Mouse (Mus musculus): ENCODE measurements around the gene Prune1. TPM values are rescaled to one million over a fixed set of nuclear protein-coding genes. Genes with fewer than 3 reads are reported as not detected.

Gene Prune1
- polyA plus RNA-seq, 1 experiment from 2014 or later: 14.5 TPM

- H3K27ac ChIP-seq (ENCODE audit: low read length): no peak overlapping the region
- no peaks in the 10 kb centered on the region for H3K4me1 ChIP-seq (ENCODE audit: insufficient read depth, low read depth, low read length)
- no peak overlapping the region for H3K4me3 ChIP-seq (ENCODE audit: low read depth, low read length)
- H3K4me2 ChIP-seq (replicated peaks; ENCODE audit: low read depth, low read length): no peak overlapping the region
- H3K9ac ChIP-seq (replicated peaks; ENCODE audit: low read depth): no peak overlapping the region
- 64% methylated on average over 2 of the region's 2 CpGs for WGBS
- TF ChIP-seq CTCF (IDR thresholded peaks at IDR 0.05): no peak
- TF ChIP-seq EP300 (IDR thresholded peaks at IDR 0.05): no peak
- H3K9me3 ChIP-seq (ENCODE audit: low read length): no peaks in the 10 kb centered on the region
- H3K36me3 ChIP-seq (ENCODE audit: insufficient read depth, low read length): no peaks in the 10 kb centered on the region
- ATAC-seq (no peak), DNase-seq (ENCODE audit: low spot score) (no peak)
- no peaks in the 10 kb centered on the region for H3K27me3 ChIP-seq (replicated peaks; ENCODE audit: insufficient read depth, low read length)
Measured at GRCm38 (mm10) chr3:95243086-95243485, 38.8 kb downstream of the Prune1 start.

GRCm38 (mm10) chr3:95241498-95241897, 40.4 kb downstream of the Prune1 start, which contains the start of gene Gm128:
TSS of gene Gm128 (minus strand) at chr3:95241598.
- Histone ChIP-seq H3K27me3 (replicated peaks; ENCODE audit: insufficient read depth, low read length) (no peaks in the 10 kb centered on the region), H3K9ac (replicated peaks; ENCODE audit: low read depth) (no peak within 1 kb of the TSS), H3K4me1 (ENCODE audit: insufficient read depth, low read depth, low read length) (no peaks in the 10 kb centered on the region), H3K27ac (ENCODE audit: low read length) (no peak within 1 kb of the TSS), H3K4me2 (replicated peaks; ENCODE audit: low read depth, low read length) (0 out of 2 replicates have a peak within 1 kb of the TSS, but pooled peaks have one; percentile 22), H3K4me3 (ENCODE audit: low read depth, low read length) (no peak within 1 kb of the TSS), H3K9me3 (ENCODE audit: low read length) (no peaks in the 10 kb centered on the region), H3K36me3 (ENCODE audit: insufficient read depth, low read length) (no peaks in the 10 kb centered on the region)
- TF ChIP-seq EP300 (IDR thresholded peaks at IDR 0.05) (no peak), CTCF (IDR thresholded peaks at IDR 0.05) (no peak)
- DNase-seq (ENCODE audit: low spot score): no peak
- 71% methylated on average over 7 of the region's 7 CpGs for WGBS
- ATAC-seq: no peak

- no peaks in the 10 kb centered on the region for H3K4me1 ChIP-seq (ENCODE audit: insufficient read depth, low read depth, low read length)
- ATAC-seq (peak; percentile 57), DNase-seq (ENCODE audit: low spot score) (peak; percentile 44)
- H3K4me3 ChIP-seq (ENCODE audit: low read depth, low read length): no peak overlapping the region
- WGBS: 33% methylated on average over 17 of the region's 17 CpGs
- TF ChIP-seq CTCF (IDR thresholded peaks at IDR 0.05) (no peak), EP300 (IDR thresholded peaks at IDR 0.05) (no peak)
- no peak overlapping the region for H3K9ac ChIP-seq (replicated peaks; ENCODE audit: low read depth)
- peaks cover 3% of the 10 kb centered on the region; the same call in 1 of the 2 replicates for H3K36me3 ChIP-seq (ENCODE audit: insufficient read depth, low read length)
- H3K9me3 ChIP-seq (ENCODE audit: low read length): no peaks in the 10 kb centered on the region
- H3K27me3 ChIP-seq (replicated peaks; ENCODE audit: insufficient read depth, low read length): no peaks in the 10 kb centered on the region
- H3K27ac ChIP-seq (ENCODE audit: low read length): no peak overlapping the region
- H3K4me2 ChIP-seq (replicated peaks; ENCODE audit: low read depth, low read length): 0 out of 2 replicates have a peak overlapping the region, but pooled peaks have one; percentile 22
Measured at GRCm38 (mm10) chr3:95240900-95241299, 41.0 kb downstream of the Prune1 start.

GRCm38 (mm10) chr3:95239971-95240370, 41.9 kb downstream of the Prune1 start:
- Histone ChIP-seq H3K4me3 (ENCODE audit: low read depth, low read length) (no peak overlapping the region), H3K9me3 (ENCODE audit: low read length) (no peaks in the 10 kb centered on the region), H3K4me2 (replicated peaks; ENCODE audit: low read depth, low read length) (no peak overlapping the region), H3K9ac (replicated peaks; ENCODE audit: low read depth) (no peak overlapping the region), H3K4me1 (ENCODE audit: insufficient read depth, low read depth, low read length) (no peaks in the 10 kb centered on the region), H3K36me3 (ENCODE audit: insufficient read depth, low read length) (peaks cover 11% of the 10 kb centered on the region), H3K27ac (ENCODE audit: low read length) (no peak overlapping the region), H3K27me3 (replicated peaks; ENCODE audit: insufficient read depth, low read length) (no peaks in the 10 kb centered on the region)
- WGBS: 81% methylated on average over 12 of the region's 12 CpGs
- TF ChIP-seq EP300 (IDR thresholded peaks at IDR 0.05) (no peak), CTCF (IDR thresholded peaks at IDR 0.05) (no peak)
- DNase-seq (ENCODE audit: low spot score) (no peak), ATAC-seq (no peak)

GRCm38 (mm10) chr3:95239022-95239421, 42.9 kb downstream of the Prune1 start:
- DNase-seq (ENCODE audit: low spot score) (no peak), ATAC-seq (no peak)
- TF ChIP-seq EP300 (IDR thresholded peaks at IDR 0.05): no peak
- peak; percentile 24 for TF ChIP-seq CTCF (IDR thresholded peaks at IDR 0.05)
- Histone ChIP-seq H3K9me3 (ENCODE audit: low read length) (no peaks in the 10 kb centered on the region), H3K4me1 (ENCODE audit: insufficient read depth, low read depth, low read length) (no peaks in the 10 kb centered on the region), H3K27ac (ENCODE audit: low read length) (no peak overlapping the region), H3K9ac (replicated peaks; ENCODE audit: low read depth) (no peak overlapping the region), H3K4me2 (replicated peaks; ENCODE audit: low read depth, low read length) (no peak overlapping the region), H3K4me3 (ENCODE audit: low read depth, low read length) (no peak overlapping the region), H3K27me3 (replicated peaks; ENCODE audit: insufficient read depth, low read length) (no peaks in the 10 kb centered on the region), H3K36me3 (ENCODE audit: insufficient read depth, low read length) (peaks cover 19% of the 10 kb centered on the region)
- 86% methylated on average over 6 of the region's 6 CpGs for WGBS

GRCm38 (mm10) chr3:95237541-95238099, 44.3 kb downstream of the Prune1 start:
- WGBS: 60% methylated on average over 8 of the region's 8 CpGs
- Histone ChIP-seq H3K9me3 (ENCODE audit: low read length) (no peaks in the 10 kb centered on the region), H3K27ac (ENCODE audit: low read length) (0 out of 2 replicates have a peak overlapping the region, but pooled peaks have one; percentile 27), H3K4me2 (replicated peaks; ENCODE audit: low read depth, low read length) (no peak overlapping the region), H3K4me1 (ENCODE audit: insufficient read depth, low read depth, low read length) (no peaks in the 10 kb centered on the region), H3K4me3 (ENCODE audit: low read depth, low read length) (no peak overlapping the region), H3K9ac (replicated peaks; ENCODE audit: low read depth) (no peak overlapping the region), H3K36me3 (ENCODE audit: insufficient read depth, low read length) (peaks cover 32% of the 10 kb centered on the region), H3K27me3 (replicated peaks; ENCODE audit: insufficient read depth, low read length) (no peaks in the 10 kb centered on the region)
- TF ChIP-seq EP300 (IDR thresholded peaks at IDR 0.05) (no peak), CTCF (IDR thresholded peaks at IDR 0.05) (no peak)
- peak; percentile 82 for ATAC-seq
- DNase-seq (ENCODE audit: low spot score): peak; percentile 83

All from lung, postnatal 0 days (tissue).